Mouse (Mus musculus) cerebellum, adult 9-11 months (tissue): ENCODE data around the gene Ripply3.
A peak's percentile ranks its signal among the peaks of the same experiment; 100 is the strongest.

ENCODE experiments used
- DNase-seq: peaks from one replicate; pipeline ENCODE4 v3.0.0; 2022

Gene Ripply3

GRCm38 (mm10) chr16:94360578-94361350, 32.5 kb downstream of the Ripply3 start:
- DNase-seq: no peak

- DNase-seq: peak; percentile 54
Measured at GRCm38 (mm10) chr16:94362174-94362873, 34.1 kb downstream of the Ripply3 start.

- DNase-seq: no peak
Measured at GRCm38 (mm10) chr16:94363814-94364213, 35.6 kb downstream of the Ripply3 start.

GRCm38 (mm10) chr16:94365435-94365834, 37.2 kb downstream of the Ripply3 start:
- no peak for DNase-seq

- no peak for DNase-seq
Measured at GRCm38 (mm10) chr16:94369596-94370172, 41.5 kb downstream of the Ripply3 start.

GRCm38 (mm10) chr16:94370173-94370914, 42.1 kb downstream of the Ripply3 start, which contains the start of gene Ttc3:
TSS of gene Ttc3 (plus strand) at chr16:94370618.
- DNase-seq: peak; percentile 98

- peak; percentile 88 for DNase-seq
Measured at GRCm38 (mm10) chr16:94370915-94371300, 42.7 kb downstream of the Ripply3 start.

- DNase-seq: peak; percentile 75
Measured at GRCm38 (mm10) chr16:94371301-94371931, 43.2 kb downstream of the Ripply3 start, which contains the start of gene Pigp. TSS of gene Pigp (minus strand) at chr16:94371842.

- no peak for DNase-seq
Measured at GRCm38 (mm10) chr16:94379386-94379785, 51.2 kb downstream of the Ripply3 start.

- no peak for DNase-seq
Measured at GRCm38 (mm10) chr16:94383277-94383676, 55.1 kb downstream of the Ripply3 start.
